Mouse (Mus musculus) spleen, postnatal 36 days (tissue): Measurements from ENCODE around the gene Prrt2.

Experiments used
- DNase-seq, 2 experiments: peaks; one replicate each; pipeline ENCODE4 v3.0.0; 2022; ENCODE audit warnings: low spot score in 2 of 2, mixed read lengths in 1 of 2

Gene Prrt2

DNA sequence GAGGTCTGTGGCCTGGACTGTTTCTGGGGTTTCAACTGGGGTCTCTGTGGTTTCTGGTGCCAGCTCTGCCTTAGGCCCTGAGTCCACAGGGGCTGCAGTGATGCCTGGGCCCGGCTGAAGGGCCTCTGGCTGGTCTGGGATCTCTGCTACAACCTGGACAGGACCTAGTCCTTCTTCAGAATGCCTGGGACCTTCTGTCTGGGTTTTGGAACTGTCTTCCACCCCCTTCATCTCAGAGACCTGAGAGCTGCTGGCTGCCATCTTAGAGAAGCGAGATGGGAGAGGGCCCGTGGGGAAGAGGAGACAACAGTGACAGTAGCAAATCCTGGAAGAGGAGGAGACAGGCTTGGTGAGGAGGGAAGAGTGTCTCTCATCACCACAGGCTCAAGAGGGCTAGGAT lies 980 bp downstream of the Prrt2 start:
- no peak for DNase-seq

DNA sequence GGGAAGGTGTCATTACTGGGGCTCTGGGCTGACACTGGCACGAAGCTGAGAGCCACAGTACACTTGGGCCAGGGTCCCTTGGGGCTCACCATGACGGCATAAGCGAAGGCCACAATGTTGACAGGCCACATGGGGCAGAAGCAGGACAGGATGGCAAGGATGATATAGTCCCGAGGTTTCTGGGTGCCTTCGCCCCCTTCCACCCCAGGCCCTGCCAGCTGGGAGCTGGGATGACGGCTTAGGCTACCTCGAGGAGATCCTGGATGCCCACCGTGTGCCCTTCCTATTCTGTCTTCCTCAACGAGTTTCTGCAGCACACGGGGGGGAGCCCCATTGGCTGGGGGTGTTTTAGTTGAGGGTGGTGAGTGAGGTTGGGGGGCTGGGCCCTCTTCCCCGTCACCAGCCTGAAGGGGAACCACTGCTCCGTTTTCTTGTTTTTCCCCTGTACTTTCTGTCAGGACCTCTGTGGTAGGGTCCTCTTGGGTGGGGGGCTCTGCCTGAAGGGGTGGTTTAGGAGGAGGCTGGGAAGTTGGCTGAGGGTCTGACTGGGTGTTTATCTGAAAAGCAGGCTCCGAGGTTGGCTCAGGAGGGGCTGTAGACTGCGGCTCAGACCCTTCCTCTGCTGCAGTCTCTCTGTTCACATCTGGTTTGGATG lies 1.6 kb downstream of the Prrt2 start:
- DNase-seq: no peak

DNA sequence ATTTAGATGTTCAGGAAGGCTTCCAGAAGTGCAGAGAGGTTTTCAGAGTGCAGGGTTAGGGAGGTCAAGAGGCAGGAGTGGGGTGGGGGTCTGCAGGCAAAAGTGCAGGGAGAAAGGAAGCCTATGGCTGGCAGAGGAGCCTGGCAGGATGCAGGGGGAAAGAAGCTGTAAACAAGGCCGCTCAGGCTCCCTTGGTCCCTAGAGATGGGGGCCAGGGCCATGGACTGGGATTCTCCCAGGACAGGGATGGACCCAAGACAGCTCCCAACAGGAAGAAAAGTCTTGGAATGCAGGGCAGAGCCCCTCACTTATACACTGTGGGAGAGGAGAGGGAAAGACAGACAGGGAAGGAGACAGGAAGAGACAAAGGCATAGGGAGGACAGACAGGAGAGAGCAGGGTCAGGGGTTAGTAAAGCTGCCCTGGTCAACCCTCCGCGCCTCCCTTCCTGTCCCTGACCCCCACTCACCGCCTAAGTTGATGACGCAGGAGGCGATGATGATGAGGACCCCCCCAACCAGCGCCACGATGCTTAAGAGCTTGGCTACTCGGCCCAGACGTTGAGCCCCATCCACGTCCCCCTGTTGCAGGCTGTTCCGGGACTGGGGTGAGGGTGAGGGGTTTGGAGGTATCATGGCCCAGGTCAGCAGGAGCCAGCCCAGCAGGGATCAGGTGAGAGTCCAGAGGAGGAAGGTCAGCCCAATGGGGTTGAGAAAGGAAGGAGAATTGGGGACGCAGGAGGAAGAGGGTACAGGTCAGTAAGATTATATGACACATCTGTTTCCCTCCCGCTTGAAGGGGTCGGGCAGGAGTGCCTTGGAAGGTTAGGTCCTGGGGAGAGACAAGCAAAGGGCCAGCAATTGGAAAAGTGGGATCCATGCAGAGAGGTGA lies 2.4 kb downstream of the Prrt2 start:
- DNase-seq: no peak

DNA sequence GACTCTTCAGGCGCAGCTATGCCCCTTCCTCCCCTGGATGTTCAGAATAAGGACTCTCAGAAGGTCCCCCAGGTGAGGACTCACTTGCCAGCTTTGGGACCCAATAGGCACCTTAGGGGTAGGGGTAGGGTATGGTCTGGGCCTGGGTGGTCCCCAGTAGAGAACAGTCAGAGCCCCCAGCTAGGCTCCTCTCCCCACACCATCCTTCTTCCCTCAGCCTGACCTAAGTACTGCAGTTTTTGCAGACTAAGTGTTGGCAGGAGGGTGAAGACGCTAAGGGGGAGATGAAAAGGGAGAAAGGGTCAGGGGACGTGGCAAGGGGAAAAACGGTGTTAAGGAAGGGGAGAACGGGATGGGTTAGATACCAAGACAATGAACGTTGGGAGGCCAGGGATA lies 3.1 kb downstream of the Prrt2 start:
- no peak for DNase-seq

DNA sequence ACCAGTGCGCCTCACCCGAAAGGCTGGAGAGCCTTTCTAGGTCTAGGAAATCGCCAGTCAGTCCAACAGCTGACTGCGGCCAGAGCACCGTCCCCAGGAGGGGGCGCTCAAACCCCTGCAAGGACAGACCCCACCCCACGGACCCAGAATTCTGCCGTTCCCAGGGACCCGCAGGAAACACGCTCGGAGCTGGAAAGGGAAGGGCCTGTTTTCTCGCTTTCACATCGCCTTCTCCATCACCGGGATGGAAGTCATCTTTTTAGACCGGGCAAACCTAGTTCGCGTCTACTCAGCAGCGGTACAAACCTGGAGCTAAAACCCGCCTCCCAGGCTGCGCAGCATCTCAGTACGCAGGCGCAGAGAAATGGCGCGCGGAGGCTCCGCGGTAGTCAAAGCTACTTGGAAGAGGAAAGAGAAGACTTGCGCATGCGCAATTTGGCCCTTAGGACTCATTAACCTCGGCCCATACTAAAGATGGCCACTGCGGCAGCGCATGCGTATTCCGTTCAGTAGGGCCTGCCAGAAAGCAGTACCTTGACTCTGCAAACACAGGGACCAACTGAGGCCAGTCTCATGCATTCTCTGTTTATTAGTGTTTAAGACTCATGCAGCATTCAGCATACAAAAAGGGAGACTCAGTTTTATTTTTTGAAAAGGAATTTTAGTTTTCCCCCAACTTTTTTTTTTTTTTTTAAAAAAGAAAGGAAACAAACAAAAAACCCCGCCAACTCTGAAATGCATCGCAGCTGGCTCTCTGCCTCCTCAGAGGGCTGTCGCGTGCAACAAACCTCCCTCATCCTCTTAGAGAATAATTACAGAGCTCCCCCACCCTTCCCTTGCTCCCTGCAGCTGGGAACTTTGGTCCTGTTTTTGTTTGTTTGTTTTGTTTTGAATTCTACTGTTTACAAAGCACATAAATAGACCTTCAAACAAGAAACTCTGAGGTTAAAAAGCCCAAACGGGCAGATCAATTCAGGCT lies 3.8 kb downstream of the Prrt2 start, which contains the start of gene Pagr1a:
Gene Pagr1a, minus strand, starts transcription at position 382 of the 979 bp plus-strand sequence.
- DNase-seq: peak; percentile 97 to 98

DNA sequence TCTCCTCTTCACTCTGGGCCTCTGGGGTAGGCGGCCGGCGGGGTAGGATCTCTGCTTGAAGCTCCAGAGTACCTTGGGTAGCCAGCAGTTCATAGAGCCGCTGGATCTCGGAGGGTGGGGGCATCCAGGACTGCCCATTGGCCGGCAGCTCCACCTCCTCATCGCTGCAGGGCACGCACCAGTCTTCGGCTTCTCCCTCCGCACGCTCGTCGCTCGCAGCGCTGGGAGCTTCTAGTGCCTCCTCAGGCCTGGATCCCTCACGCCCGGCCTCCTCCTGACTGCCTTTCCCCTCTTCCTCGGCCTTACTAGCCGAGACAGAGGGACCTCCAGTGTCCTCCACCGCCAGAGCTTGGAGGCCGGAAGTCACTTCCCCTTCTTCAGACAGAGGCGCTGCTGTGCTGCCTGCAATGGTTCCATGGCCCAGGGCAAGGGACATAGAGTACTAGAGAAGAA lies 4.5 kb downstream of the Prrt2 start:
- DNase-seq: no peak

DNA sequence TGATC lies 4.7 kb downstream of the Prrt2 start, which contains the start of gene Pagr1b:
Gene Pagr1b, minus strand, starts transcription at position 4 of the 5 bp plus-strand sequence.
- DNase-seq: no peak

DNA sequence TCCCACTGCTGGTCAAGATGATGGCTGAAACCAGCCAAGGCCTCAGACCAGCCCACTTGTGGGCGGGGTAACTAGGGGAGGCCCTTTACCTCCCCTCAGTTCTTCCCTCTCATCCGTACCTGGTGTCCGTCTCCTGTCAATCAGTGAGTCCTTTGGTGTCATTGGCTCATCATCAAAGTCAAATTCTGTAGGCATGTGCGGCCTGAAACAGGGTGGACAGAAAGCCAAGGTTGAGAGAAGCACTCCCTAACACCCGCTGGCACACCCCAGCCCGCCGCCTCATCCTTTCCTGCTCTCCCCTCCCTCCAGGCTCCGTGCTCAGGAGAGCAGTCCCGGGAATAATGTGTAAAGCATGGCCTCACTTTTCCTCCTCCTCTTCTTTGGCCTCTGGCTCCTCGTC lies 4.9 kb downstream of the Prrt2 start:
- DNase-seq: peak; percentile 54 to 66

DNA sequence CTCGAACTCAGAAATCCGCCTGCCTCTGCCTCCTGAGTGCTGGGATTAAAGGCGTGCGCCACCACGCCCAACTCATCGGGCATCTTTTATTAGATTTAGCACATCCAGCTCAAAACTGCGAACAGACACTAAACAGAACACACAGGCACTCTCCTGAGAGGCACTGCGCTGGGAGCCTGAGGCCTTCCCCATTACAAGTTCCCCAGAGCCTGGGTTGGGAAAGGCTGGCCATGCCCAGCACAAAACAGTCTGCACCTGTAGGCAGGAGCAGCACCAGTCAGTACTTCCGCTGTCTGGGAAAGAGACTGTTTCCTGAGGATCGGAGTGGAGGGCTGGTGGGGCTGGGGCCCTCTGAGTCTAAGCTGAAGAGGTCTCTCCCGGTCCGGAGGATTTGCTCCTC lies 6.0 kb downstream of the Prrt2 start:
- no peak for DNase-seq

DNA sequence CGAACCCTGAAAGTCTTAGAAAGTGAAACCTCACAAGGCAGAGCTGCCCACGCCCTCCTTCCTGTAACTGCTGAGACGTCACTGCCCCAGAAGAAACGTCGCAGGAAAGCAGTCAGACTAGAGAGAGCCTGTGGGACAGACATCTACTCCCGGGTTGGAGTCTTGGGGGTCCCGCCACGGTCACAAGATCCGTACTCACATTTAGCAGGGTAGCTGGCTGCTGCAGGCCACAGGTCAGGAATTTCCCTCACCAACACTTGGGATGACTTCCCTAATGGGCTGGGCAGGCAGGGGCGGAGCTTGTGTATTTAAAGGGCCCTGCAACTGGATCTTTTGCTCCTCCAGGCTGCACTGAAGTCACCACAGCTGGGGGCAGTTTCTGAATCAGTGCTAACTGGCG lies 6.7 kb downstream of the Prrt2 start, which contains the start of gene Mvp:
Gene Mvp, minus strand, starts transcription at position 302 of the 400 bp plus-strand sequence.
- peak; percentile 66 to 73 for DNase-seq

DNA sequence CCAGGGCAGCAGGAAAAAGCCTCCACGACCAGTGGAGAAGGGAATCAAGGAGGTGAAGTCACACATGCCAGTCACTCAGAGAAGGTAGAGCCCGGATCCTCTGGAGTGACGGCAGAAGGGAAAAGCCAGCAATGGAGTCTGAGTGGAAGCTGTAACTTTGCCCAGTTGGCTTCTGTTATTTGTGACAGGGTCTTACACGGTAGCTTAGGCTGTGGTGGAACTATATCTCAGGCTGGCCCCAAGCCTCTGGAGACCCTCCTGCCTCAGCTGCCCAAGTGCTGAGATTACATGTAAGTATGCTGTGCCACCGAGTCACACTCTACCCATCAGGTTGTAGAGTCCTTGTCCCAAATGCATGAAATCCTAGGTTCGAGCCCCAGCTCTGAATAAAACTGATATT lies 7.6 kb downstream of the Prrt2 start:
- DNase-seq: no peak

DNA sequence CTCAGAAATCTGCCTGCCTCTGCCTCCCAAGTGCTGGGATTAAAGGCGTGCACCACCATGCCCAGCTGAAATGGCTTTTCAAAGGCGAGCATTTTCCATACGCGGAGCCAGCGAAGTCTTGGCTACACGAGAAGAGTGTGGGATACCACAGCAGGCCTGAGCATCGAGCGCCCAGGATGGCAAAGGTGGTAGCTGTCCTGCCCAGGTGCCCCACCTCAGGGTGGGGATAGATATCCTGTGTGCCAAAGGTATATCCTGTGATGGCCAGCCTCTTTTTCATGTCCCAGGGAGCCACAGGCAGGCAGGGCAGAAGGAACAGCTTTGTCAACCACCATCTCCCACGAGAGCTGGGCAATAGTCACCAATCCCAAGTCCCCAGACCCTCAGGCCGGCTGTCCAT lies 8.2 kb downstream of the Prrt2 start:
- no peak for DNase-seq

DNA sequence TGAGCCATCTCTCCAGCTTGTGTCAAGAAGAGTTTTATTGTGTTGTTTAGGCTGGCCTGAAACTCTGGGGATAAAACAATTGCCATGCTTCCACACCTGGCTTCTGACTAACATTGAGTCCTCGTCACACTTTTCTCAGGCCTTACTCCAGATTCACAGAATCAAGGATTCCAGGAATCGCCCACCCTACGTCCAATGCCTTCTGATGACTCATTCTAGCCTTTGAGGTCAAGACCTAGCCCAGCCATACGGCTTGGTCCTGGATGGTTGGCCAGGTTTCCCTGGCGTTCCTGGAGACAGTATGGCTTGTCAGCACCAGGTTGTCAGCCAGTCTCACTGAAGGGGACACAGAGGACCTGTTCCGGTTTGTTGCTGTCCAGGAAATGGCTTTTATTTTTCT lies 8.6 kb downstream of the Prrt2 start:
- no peak for DNase-seq

DNA sequence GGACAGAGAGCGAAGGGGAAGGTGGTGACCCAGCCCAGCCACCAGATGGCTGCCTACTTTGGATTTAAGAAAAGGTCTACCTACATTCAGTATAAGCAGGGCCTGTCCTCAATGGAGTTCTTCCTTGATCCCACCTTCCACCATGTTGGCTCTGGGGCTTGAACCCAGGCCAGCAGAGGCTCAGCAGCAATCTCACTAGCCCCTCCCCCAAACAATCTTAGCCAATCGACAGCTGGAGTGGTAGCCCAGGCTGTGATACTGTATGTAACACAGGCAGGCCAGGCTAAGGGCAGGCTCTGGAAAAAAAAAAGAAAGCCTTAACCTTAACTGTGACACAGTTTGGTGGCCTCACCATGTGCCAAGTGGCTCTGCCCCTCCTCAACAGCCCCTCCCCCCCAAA lies 9.3 kb downstream of the Prrt2 start:
- DNase-seq: no peak

DNA sequence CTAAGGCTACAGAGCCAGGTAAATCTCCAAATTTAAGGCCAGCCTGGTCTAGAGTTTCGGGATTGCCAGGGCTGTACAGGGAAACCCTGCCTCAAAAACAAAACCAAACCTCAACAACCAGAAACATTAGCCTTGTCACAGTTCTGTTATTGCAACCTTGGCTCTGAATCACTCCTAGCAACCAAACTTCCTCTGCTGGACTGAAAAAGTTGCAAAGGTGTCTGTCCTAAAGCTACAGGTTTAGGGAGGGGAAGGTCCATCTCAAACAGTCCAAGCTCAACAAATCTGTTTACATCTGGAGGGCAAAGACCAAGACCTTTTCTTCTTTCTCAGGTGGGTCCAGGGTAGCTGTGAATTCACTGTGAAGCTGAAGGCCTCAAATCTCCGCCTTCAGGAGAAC lies 10.0 kb downstream of the Prrt2 start:
- DNase-seq: no peak

DNA sequence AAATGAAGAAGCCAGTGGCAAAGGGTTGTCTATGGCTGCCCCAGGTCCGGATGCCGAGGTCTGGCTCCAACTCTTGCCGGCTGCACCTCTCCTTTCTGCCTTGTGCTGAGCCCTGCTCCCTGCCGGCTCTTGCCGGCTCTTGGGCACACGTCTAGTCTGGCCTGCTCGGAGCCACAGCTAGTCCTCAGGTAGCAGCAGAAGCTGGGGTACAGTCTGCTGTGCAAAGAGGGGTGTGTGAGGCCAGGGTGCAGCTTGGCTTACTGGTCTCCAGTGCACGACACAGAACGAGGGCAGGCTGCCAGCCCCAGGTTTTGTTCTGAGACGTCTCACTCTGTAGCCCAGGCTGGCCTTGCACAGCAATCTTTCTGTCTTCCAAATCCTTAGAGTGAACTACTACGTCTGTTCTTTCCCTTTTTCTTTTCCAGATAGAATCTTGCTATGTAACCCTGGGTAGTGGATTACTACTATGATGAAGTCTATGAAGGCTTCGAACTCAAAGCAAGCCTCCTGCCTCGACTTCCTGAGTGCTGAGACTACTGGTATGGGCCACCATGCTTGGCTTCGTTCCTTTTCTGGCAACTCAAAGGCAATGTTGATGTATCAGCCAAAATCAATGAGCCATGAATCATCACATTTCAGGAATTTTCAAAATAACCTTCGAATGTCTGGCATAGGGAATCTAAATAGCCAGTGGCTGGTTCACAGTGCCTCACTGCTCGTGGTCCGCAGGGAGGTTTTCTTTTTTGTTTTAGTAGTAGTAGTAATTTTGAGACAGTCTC lies 11.5 kb downstream of the Prrt2 start:
- no peak for DNase-seq

DNA sequence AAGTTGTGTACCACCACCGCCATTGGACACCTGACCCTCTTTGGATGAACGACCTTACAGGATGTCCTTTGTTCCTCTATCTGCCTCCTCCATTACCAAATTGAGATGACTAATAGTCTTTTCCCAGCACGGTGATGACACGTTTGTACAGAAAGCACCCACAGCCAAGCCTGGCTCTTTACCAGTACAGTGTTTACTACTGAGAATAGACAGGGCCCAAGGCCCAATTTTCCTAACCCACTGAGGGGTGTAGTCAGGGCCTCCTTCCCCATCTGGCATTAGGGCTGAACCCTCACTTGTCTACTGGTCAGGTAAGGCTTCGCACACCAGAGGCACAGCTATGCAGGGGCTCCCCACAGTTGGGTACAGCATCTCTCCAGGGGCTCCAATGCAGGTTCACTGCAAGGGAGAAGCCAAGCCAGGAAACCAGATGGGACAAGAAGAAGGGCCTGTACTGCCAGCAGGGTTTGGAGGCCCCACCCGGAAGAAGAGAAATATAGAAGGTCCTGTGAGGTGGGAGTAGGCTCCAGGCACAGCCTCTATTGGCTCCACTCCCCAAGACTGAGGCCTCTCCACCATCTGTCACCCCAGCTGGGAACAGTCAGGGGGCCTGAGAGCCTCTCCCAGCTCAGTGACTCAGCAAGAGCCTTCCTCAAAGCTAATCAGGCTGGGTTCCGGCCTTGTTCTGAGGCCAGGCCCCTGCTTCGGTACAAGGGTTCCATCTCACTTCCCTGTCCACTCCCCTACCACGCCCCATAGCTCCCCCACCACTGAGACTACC lies 12.6 kb downstream of the Prrt2 start:
- peak; percentile 68 to 71 for DNase-seq

DNA sequence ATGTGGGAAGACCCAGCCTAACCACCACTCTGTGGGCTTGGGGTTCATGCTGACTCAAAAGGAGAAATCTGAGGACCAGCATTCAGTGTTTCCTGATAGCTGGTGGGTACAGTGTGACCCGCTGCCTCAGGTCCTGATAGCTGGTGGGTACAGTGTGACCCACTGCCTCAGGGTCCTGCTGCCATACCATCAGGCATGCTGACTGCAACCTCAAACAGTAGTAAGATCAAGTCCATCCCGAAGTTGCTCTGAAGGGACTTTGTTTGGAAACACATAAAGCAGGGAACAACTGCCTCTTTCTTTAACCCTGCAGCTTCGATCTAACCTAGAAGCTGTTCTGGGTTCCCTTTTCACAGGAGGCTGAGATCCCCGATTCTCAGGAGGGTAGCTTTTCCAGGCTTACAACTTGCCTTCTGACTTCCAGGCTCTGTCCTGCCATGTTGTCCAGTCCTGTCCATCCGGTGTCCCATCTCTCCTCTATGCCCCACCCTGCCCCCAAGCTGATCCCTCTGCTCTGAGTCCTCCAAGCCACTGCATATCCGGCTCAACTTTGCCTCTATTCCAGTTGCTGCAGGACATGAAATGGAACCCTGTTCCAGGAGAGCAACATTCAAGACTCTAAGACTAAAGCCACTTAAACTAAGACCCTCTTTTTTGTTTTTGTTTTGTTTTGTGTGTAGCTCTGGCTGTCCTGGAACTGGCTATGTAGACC lies 13.5 kb downstream of the Prrt2 start:
- DNase-seq: no peak

DNA sequence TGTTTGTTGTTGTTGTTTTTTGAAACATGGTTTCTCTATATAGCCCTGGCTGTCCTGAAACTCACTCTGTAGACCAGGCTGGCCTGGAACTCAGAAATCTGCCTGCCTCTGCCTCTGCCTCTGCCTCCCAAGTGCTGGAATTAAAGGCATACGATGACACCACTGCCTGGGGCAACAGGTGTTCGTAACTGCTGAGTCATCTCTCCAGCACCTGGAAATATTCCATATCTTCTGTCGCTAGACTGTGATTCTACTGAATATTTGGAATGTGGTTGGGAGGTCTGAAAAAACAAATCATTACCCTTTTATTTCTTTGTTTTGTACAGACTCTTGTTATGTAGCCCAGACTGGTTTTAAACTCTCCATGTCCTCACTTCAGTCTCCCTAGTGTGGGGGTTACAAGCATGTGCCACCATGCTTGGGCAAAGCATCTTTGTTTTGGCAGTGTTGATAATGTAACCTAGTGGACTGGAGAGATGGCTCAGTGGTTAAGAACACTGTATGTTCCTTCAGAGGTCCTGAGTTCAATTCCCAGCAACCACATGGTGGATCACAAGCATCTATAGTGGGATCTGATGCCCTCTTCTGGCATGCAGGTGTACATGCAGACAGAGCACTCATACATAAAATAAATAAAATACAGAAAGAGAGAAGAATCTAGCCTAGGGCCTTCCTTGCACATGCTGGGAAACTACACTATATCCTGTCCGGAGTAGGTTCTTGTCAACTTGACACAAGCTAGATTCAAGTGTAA lies 16.7 kb downstream of the Prrt2 start:
- no peak for DNase-seq

DNA sequence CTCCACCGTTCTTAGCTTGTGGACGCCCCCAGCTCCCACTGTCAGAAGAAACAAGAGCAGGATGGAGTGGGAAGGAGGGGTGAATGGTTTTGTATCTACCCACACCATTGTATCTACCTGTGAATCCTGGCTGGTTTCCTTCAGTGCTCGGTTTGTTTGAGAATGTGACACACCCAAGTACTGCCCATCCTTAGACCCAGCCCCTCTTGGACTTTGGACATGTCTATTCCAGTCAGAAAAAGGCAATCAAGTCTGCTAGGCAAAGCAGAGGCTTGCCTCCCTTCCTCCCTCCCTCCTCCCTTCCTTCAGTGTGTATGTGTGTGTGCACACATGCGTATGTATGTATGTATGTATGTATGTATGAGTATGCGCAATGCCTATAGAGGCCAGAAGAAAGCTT lies 17.4 kb downstream of the Prrt2 start:
- no peak for DNase-seq
